Comparison of ENCODE assay signal across 8 mouse cellular contexts in the genomic region with DNA sequence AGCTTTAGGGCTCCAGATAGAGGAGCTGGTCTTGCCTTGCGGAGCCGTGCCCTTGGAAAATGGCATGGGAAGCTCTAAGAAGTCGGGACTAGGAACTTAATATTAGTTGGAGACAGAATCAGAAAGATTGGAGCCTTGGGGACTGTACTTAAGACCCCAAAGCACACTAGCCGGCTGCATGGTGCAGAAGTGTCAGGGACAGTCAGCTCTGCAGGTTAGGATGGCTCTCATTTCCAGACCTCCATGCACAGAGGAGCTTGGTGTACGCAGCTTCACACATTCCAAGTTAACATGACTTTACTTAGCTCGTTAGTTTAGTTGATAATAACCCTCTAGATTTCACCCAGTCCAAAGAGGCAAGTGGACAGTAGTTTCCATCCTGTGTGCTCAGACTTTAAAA. TPM values are rescaled to one million over a fixed set of nuclear protein-coding genes. Genes with fewer than 3 reads are reported as not detected.
A peak's percentile ranks its signal among the peaks of the same experiment; 100 is the strongest.
DNase-seq lines count a peak whose midpoint lies in the region; ATAC-seq and TF ChIP-seq lines count a peak whose summit lies in the region.

No protein-coding gene starts in this region.

- TF ChIP-seq POLR2A in olfactory bulb, adult 2 months (IDR thresholded peaks at IDR 0.05; ENCODE audit: insufficient read depth, low read depth, low read length) = no peak

- peaks cover 17% of the 10 kb centered on the region for H3K36me3 ChIP-seq in lung, embryonic 16.5 days (ENCODE audit: control insufficient read depth, insufficient read depth, low read length)
- peaks cover 22% of the 10 kb centered on the region for H3K36me3 ChIP-seq in limb, embryonic 12.5 days

- intact Hi-C loops in left cerebral cortex, postnatal 10 days (cut with DNase I) = loop anchor here (5.0 kb wide), 1 partner anchor 388 kb away; no protein-coding TSS in a partner anchor

- peak; percentile 13; the same call in 1 of the 2 replicates for ATAC-seq in lung, embryonic 16.5 days (ENCODE audit: low read depth)
- ATAC-seq in erythroblast, adult 5-6 weeks (replicated peaks; ENCODE audit: low FRiP score, poor library complexity, severe bottlenecking) = peak; percentile 26; the same call in 1 of the 2 replicates
- 0 out of 2 replicates have a peak, but pooled peaks have one; percentile 18 for ATAC-seq in limb, embryonic 12.5 days (ENCODE audit: insufficient number of reproducible peaks, insufficient read depth, low FRiP score, low TSS enrichment, low read depth)

- WGBS in lung, embryonic 16.5 days = 4% methylated on average over 6 of the region's 6 CpGs
- WGBS in limb, embryonic 12.5 days = 18% methylated on average over 6 of the region's 6 CpGs
- WGBS in olfactory bulb, adult 2 months = 5% methylated on average over 6 of the region's 6 CpGs

- H3K4me2 ChIP-seq in lung, embryonic 16.5 days (ENCODE audit: low read depth, low read length) = peak overlapping the region; percentile 82
- H3K4me2 ChIP-seq in limb, embryonic 12.5 days = peak overlapping the region; percentile 87

- peak overlapping the region; percentile 90 for H3K27ac ChIP-seq in lung, embryonic 16.5 days (ENCODE audit: low read length)
- no peak overlapping the region for H3K27ac ChIP-seq in limb, embryonic 12.5 days
- peak overlapping the region; percentile 63 for H3K27ac ChIP-seq in olfactory bulb, adult 2 months (ENCODE audit: insufficient read depth, low read depth, low read length)

- peak overlapping the region; percentile 86 for H3K9ac ChIP-seq in lung, embryonic 16.5 days (ENCODE audit: low read length)
- peak overlapping the region; percentile 86 for H3K9ac ChIP-seq in limb, embryonic 12.5 days (replicated peaks)

- H3K9me3 ChIP-seq in lung, embryonic 16.5 days (ENCODE audit: control insufficient read depth, low read length) = no peaks in the 10 kb centered on the region
- no peaks in the 10 kb centered on the region for H3K9me3 ChIP-seq in limb, embryonic 12.5 days

- peak overlapping the region; percentile 75 for H3K4me3 ChIP-seq in lung, embryonic 16.5 days (ENCODE audit: low read length)
- H3K4me3 ChIP-seq in limb, embryonic 12.5 days (replicated peaks) = peak overlapping the region; percentile 64
- peak overlapping the region; percentile 73 for H3K4me3 ChIP-seq in olfactory bulb, adult 2 months (ENCODE audit: insufficient read depth, low read depth, low read length)

- H3K27me3 ChIP-seq in lung, embryonic 16.5 days (ENCODE audit: control insufficient read depth, insufficient read depth, low read depth, low read length) = no peaks in the 10 kb centered on the region
- H3K27me3 ChIP-seq in limb, embryonic 12.5 days = peaks cover 8% of the 10 kb centered on the region; the same call in 1 of the 2 replicates

- no peak for DNase-seq in lung, postnatal 10 days
- no peak for DNase-seq in embryo, embryonic 10.5 days (ENCODE audit: low spot score)
- no peak for DNase-seq in cerebellum, adult 11-12 months
- no peak for DNase-seq in left cerebral cortex, postnatal 10 days (ENCODE audit: extremely low spot score in 1 of 2, low spot score in 2 of 2)

- no peak for TF ChIP-seq CTCF in olfactory bulb, adult 2 months (IDR thresholded peaks at IDR 0.05; ENCODE audit: insufficient read depth, low read depth, low read length)

- H3K4me1 ChIP-seq in lung, embryonic 16.5 days (replicated peaks; ENCODE audit: control insufficient read depth, insufficient read depth, low read length) = peaks cover 6% of the 10 kb centered on the region
- peaks cover 11% of the 10 kb centered on the region for H3K4me1 ChIP-seq in limb, embryonic 12.5 days (replicated peaks)
- peaks cover 5% of the 10 kb centered on the region for H3K4me1 ChIP-seq in olfactory bulb, adult 2 months (ENCODE audit: control insufficient read depth, insufficient read depth, low read length)

RNA-seq across cellular contexts. Expression of gene Tmem18, which starts 0.6 kb away (rescaled TPM):
- 33.0 and 34.4 TPM in 2 replicates for polyA plus RNA-seq in lung, embryonic 16.5 days (2015; fragmentation: Nextera tagmentation; extraction: Ambion mirVana)
- 4.2 and 6.7 TPM in 2 replicates for total RNA-seq in erythroblast, adult 5-6 weeks (2015; ENCODE audit: low replicate concordance)
- 4.2 and 5.2 TPM in 2 replicates for total RNA-seq in erythroblast, adult 5-6 weeks (2017; ENCODE audit: low replicate concordance)
- polyA plus RNA-seq in limb, embryonic 12.5 days (2016; fragmentation: Nextera tagmentation; extraction: Ambion mirVana) = 29.3 and 30.3 TPM in 2 replicates
- not detected in 2 replicates for polyA plus RNA-seq in olfactory bulb, adult 2 months (2012; ENCODE audit: insufficient read depth, insufficient read length, low replicate concordance, missing spikeins)
- 10 to 100 TPM; 45.2 to 47.3 TPM for total RNA-seq in left cerebral cortex, postnatal 10 days (2021)
